Comparison of ENCODE assay signal across 21 mouse cellular contexts in the genomic region with DNA sequence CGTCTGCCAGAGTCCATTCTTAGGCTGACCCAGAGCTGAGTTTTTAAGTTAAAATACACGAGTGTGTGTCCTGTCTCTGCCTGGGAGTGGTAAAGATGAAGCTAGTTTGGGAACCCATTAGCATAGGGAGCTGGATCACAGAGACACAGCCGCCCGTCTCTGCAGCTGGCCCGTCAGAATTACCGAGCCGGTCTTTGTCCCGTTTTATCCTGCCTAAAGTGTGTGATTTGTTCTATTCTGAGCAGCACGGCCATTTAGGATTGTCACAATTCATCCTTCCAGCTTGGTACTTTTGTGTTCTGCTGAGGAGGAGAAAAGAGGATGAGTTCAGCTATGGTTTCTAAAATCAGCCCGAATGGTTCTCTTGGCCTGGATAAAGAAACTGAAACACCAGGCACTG. TPM values are rescaled to one million over a fixed set of nuclear protein-coding genes. Genes with fewer than 3 reads are reported as not detected.
DNase-seq lines count a peak whose midpoint lies in the region; ATAC-seq and TF ChIP-seq lines count a peak whose summit lies in the region.
"Had no signal": no experiment of that assay in that cellular context is flagged by ENCODE, and none has a peak within 500 bp of the region (broad histone marks: within the 10 kb centered on the region; RNA-seq: fewer than 3 reads in every experiment).

No protein-coding gene starts in this region.

- no peak overlapping the region for H3K4me2 ChIP-seq in forebrain, postnatal 0 days (ENCODE audit: low read depth)
- H3K4me2 ChIP-seq in forebrain, embryonic 11.5 days (ENCODE audit: low read depth, low read length, severe bottlenecking) = no peak overlapping the region
- H3K4me2 ChIP-seq: hindbrain, embryonic 14.5 days; limb, embryonic 12.5 days; neural tube, embryonic 15.5 days; stomach, embryonic 15.5 days had no signal

- no peaks in the 10 kb centered on the region for H3K4me1 ChIP-seq in forebrain, postnatal 0 days (ENCODE audit: insufficient read depth)
- H3K4me1 ChIP-seq in forebrain, embryonic 11.5 days (replicated peaks; ENCODE audit: control insufficient read depth, insufficient read depth, low read length) = no peaks in the 10 kb centered on the region
- H3K4me1 ChIP-seq in megakaryocyte, embryonic 14.5 days = peaks cover 50% of the 10 kb centered on the region
- H3K4me1 ChIP-seq: limb, embryonic 12.5 days; neural tube, embryonic 15.5 days; stomach, embryonic 15.5 days had no signal

- TF ChIP-seq CTCF in forebrain, postnatal 0 days (IDR thresholded peaks at IDR 0.05; ENCODE audit: low read depth) = no peak

- peaks cover 3% of the 10 kb centered on the region; the same call in 1 of the 2 replicates for H3K36me3 ChIP-seq in forebrain, postnatal 0 days (ENCODE audit: insufficient read depth)
- H3K36me3 ChIP-seq in forebrain, embryonic 11.5 days (ENCODE audit: control insufficient read depth, insufficient read depth, low read length) = no peaks in the 10 kb centered on the region
- H3K36me3 ChIP-seq in megakaryocyte, embryonic 14.5 days (replicated peaks; ENCODE audit: low read length) = peaks cover 54% of the 10 kb centered on the region
- H3K36me3 ChIP-seq: embryonic facial prominence, embryonic 10.5 days; limb, embryonic 12.5 days; neural tube, embryonic 15.5 days; stomach, embryonic 15.5 days had no signal

- 62% methylated on average over 10 of the region's 10 CpGs for WGBS in forebrain, postnatal 0 days
- WGBS in forebrain, embryonic 11.5 days = 78% methylated on average over 10 of the region's 10 CpGs

- ATAC-seq in forebrain, postnatal 0 days = peak; percentile 74
- no peak for ATAC-seq in forebrain, embryonic 11.5 days (replicated peaks; ENCODE audit: low FRiP score)
- no peak for ATAC-seq in megakaryocyte, adult 5-6 weeks (ENCODE audit: poor library complexity, severe bottlenecking)
- ATAC-seq in granulocyte monocyte progenitor cell, adult 5-6 weeks (replicated peaks; ENCODE audit: poor library complexity, severe bottlenecking) = no peak
- ATAC-seq: liver, postnatal 0 days had no signal

- H3K4me3 ChIP-seq in forebrain, postnatal 0 days (ENCODE audit: low read depth, low read length) = no peak overlapping the region
- H3K4me3 ChIP-seq in forebrain, embryonic 11.5 days (ENCODE audit: low read depth, low read length) = no peak overlapping the region
- peak overlapping the region; percentile 64 for H3K4me3 ChIP-seq in megakaryocyte, embryonic 14.5 days (replicated peaks)
- H3K4me3 ChIP-seq: embryonic facial prominence, embryonic 10.5 days; limb, embryonic 12.5 days; neural tube, embryonic 15.5 days; stomach, embryonic 15.5 days had no signal

- H3K27me3 ChIP-seq in forebrain, postnatal 0 days (ENCODE audit: insufficient read depth, low read length) = no peaks in the 10 kb centered on the region
- H3K27me3 ChIP-seq in forebrain, embryonic 11.5 days (ENCODE audit: control insufficient read depth, insufficient read depth, low read length) = no peaks in the 10 kb centered on the region
- no peaks in the 10 kb centered on the region for H3K27me3 ChIP-seq in megakaryocyte, embryonic 14.5 days (replicated peaks)
- H3K27me3 ChIP-seq: limb, embryonic 12.5 days; neural tube, embryonic 15.5 days; stomach, embryonic 15.5 days had no signal

- peak; percentile 24 for DNase-seq in forebrain, postnatal 0 days
- no peak for DNase-seq in forebrain, embryonic 11.5 days (ENCODE audit: low spot score)
- peak; percentile 54 to 73 for DNase-seq in left cerebral cortex, adult 18-20 months (ENCODE audit: low spot score in 2 of 2)
- DNase-seq in right cerebral cortex, postnatal 25 days = peak; percentile 63
- no peak for DNase-seq in MN1 (ENCODE audit: low spot score)
- DNase-seq: adrenal gland, adult 2 months; cerebellum, adult 9-10 months; gastrocnemius, postnatal 25 days; kidney, adult 18-20 months; kidney, postnatal 4 days; liver, postnatal 0 days; lung, postnatal 4 days; thymus, postnatal 4 days had no signal

- peak overlapping the region; percentile 69 for H3K27ac ChIP-seq in forebrain, postnatal 0 days (ENCODE audit: low read depth, low read length)
- H3K27ac ChIP-seq in forebrain, embryonic 11.5 days (ENCODE audit: low read depth, low read length) = no peak overlapping the region
- H3K27ac ChIP-seq: embryonic facial prominence, embryonic 10.5 days; hindbrain, embryonic 14.5 days; limb, embryonic 12.5 days; neural tube, embryonic 15.5 days; stomach, embryonic 15.5 days had no signal

- H3K9me3 ChIP-seq in forebrain, postnatal 0 days (ENCODE audit: low read length) = no peaks in the 10 kb centered on the region
- no peaks in the 10 kb centered on the region for H3K9me3 ChIP-seq in forebrain, embryonic 11.5 days (ENCODE audit: control insufficient read depth, low read length)
- H3K9me3 ChIP-seq in megakaryocyte, embryonic 14.5 days = no peaks in the 10 kb centered on the region
- H3K9me3 ChIP-seq: embryonic facial prominence, embryonic 10.5 days; limb, embryonic 12.5 days; neural tube, embryonic 15.5 days; stomach, embryonic 15.5 days had no signal

- no peak overlapping the region; the same call in 1 of the 2 replicates for H3K9ac ChIP-seq in forebrain, postnatal 0 days
- H3K9ac ChIP-seq in forebrain, embryonic 11.5 days (ENCODE audit: low read length) = no peak overlapping the region
- H3K9ac ChIP-seq: hindbrain, embryonic 14.5 days; limb, embryonic 12.5 days; liver, postnatal 0 days; neural tube, embryonic 15.5 days; stomach, embryonic 15.5 days had no signal

RNA-seq across cellular contexts. Expression of a gene that starts 51.7 kb away (rescaled TPM):
- total RNA-seq in forebrain, postnatal 0 days (2014; rRNA removed) = 57.3 and 64.0 TPM in 2 replicates
- 16.5 and 20.8 TPM in 2 replicates for polyA plus RNA-seq in forebrain, postnatal 0 days (2015; fragmentation: Nextera tagmentation; extraction: Ambion mirVana)
- 11.8 TPM in 2 replicates for polyA plus RNA-seq in forebrain, embryonic 11.5 days (2014; fragmentation: Nextera tagmentation; extraction: Ambion mirVana)
- polyA plus RNA-seq in megakaryocyte, embryonic 14.5 days (2012; ENCODE audit: insufficient read depth, low replicate concordance) = 1.3 and 1.4 TPM in 2 replicates
- 19.9 and 23.7 TPM in 2 replicates for total RNA-seq in megakaryocyte, adult 5-6 weeks (2015)
- 8.1 and 9.6 TPM in 2 replicates for total RNA-seq in megakaryocyte, adult 5-6 weeks (2017)
- total RNA-seq in left cerebral cortex, adult 18-20 months (2021) = 10 to 100 TPM; 81.7 to 86.0 TPM
- 16.1 and 19.8 TPM in 2 replicates for total RNA-seq in granulocyte monocyte progenitor cell, adult 5-6 weeks (2014; fragmentation: Nextera tagmentation)
- 6.5 and 9.7 TPM in 2 replicates for total RNA-seq in granulocyte monocyte progenitor cell, adult 5-6 weeks (2017)

RNA-seq across cellular contexts. Expression of a gene that starts 51.9 kb away (rescaled TPM):
- 6.2 and 6.9 TPM in 2 replicates for total RNA-seq in forebrain, postnatal 0 days (2014; rRNA removed)
- polyA plus RNA-seq in forebrain, postnatal 0 days (2015; fragmentation: Nextera tagmentation; extraction: Ambion mirVana) = 10.0 and 11.5 TPM in 2 replicates
- 10.1 and 14.9 TPM in 2 replicates for polyA plus RNA-seq in forebrain, embryonic 11.5 days (2014; fragmentation: Nextera tagmentation; extraction: Ambion mirVana)
- polyA plus RNA-seq in megakaryocyte, embryonic 14.5 days (2012; ENCODE audit: insufficient read depth, low replicate concordance) = 30.7 and 117 TPM in 2 replicates
- 51.2 and 57.7 TPM in 2 replicates for total RNA-seq in megakaryocyte, adult 5-6 weeks (2015)
- 9.7 and 12.2 TPM in 2 replicates for total RNA-seq in megakaryocyte, adult 5-6 weeks (2017)
- 10 to 100 TPM; 30.7 to 31.0 TPM for total RNA-seq in left cerebral cortex, adult 18-20 months (2021)
- 23.7 and 38.7 TPM in 2 replicates for total RNA-seq in granulocyte monocyte progenitor cell, adult 5-6 weeks (2014; fragmentation: Nextera tagmentation)
- 4.4 and 7.5 TPM in 2 replicates for total RNA-seq in granulocyte monocyte progenitor cell, adult 5-6 weeks (2017)

Comparison
In these comparisons a context has a peak if more than half of its experiments do, and no peak if none do; other contexts are left out.
1. DNase-seq: peak in forebrain, postnatal 0 days (single experiment), left cerebral cortex, adult 18-20 months (2 of 2) and right cerebral cortex, postnatal 25 days (single experiment); none in forebrain, embryonic 11.5 days (single experiment) and MN1 (single experiment).